Mouse (Mus musculus) brain, embryonic 14.5 days (tissue): ENCODE results near the gene Tepsin.

Source experiments
- CTCF ChIP-seq: fragments of 200-500 bp; IDR thresholded peaks from 2 replicates; pipeline ENCODE4 v1.5.1; 2012; ENCODE audit warnings: inconsistent platforms, mild to moderate bottlenecking, moderate library complexity, borderline replicate concordance; ENCODE audit not compliant: insufficient read depth, insufficient read length; ENCODE audit errors: extremely low read depth
- POLR2A ChIP-seq: fragments of 200-500 bp; IDR thresholded peaks from 2 replicates; pipeline ENCODE4 v1.6.1; 2012; ENCODE audit warnings: mild to moderate bottlenecking, inconsistent platforms, borderline replicate concordance; ENCODE audit not compliant: poor library complexity, insufficient read depth, insufficient read length, severe bottlenecking; ENCODE audit errors: extremely low read depth

- TF ChIP-seq CTCF, result no peak
- TF ChIP-seq POLR2A, result no peak
These were observed 18.2 kb downstream of the Tepsin start for GRCm38 (mm10) chr11:120080282-120080681.
